Mouse (Mus musculus) embryonic fibroblast, embryonic 13.5 days (primary cell): ENCODE results near the gene Ablim1.

ENCODE experiments used
- CTCF ChIP-seq: IDR thresholded peaks from 2 replicates; pipeline ENCODE4 v1.5.1; 2011; ENCODE audit warnings: mild to moderate bottlenecking, control low read depth, low read length, moderate library complexity, borderline replicate concordance; ENCODE audit not compliant: insufficient read depth
- POLR2A ChIP-seq: IDR thresholded peaks from 2 replicates; pipeline ENCODE4 v1.6.1; 2011; ENCODE audit warnings: low read depth, mild to moderate bottlenecking, control low read depth, low read length, moderate library complexity

- TF ChIP-seq CTCF (no peak), POLR2A (no peak)
These were observed 8.7 kb downstream of the Ablim1 start for GRCm38 (mm10) chr19:57305972-57306371.
